Mouse (Mus musculus) urinary bladder, postnatal 4 days (tissue): ENCODE results near the gene Vezf1.
"Not testable (repeated sequence)": the region's sequence is repeated elsewhere in the genome, so short reads cannot be mapped to it uniquely, and the experiment has no call there.

Source experiments
- DNase-seq, 2 experiments: peaks; one replicate each; pipeline ENCODE4 v3.0.0; 2021 to 2022; ENCODE audit warnings: low spot score in 2 of 2

The Vezf1 gene

DNA sequence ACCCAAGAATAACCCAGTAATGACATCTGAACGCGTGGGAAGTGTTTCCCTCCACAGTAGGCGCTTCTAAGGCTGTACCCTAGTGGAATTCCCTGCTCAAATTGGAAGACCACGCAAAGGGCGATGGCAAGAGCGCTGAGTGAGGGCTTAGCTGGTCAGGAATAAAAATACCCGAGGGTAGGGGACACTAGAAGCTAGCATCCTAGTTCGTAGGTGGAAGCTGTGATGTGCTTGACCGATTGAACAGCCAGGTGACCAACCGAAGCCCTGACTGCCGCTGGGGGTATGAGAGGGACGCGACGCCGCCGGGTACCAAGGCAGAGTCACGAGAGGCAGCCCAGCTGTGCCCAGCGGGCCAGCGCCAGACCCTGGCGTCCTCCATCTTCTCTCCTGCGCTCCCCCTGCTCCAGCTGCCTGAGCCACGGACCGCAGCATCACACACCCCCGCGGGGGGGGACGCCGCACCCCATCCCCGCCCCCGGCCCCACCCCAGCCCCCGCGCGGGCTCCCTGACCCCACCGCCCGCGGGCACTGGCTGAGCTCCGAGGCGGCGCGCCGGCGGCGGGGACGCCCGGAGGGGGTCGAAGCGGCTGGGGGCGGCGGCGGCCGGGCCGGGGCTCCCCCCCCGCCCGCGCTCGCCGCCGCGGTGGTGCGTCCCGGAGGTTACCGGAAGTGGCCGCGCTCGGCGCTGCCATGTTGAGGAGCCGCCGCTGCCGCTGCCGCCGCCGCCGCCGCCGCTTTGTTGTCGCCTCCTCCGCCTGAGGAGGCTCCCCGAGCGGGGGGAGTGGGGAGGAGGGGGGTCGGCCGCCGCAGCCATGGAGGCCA, at the start of gene Vezf1:
TSS of gene Vezf1 (plus strand) at position 694 of the 825 bp plus-strand sequence.
- DNase-seq = peak; percentile 73 to 82

DNA sequence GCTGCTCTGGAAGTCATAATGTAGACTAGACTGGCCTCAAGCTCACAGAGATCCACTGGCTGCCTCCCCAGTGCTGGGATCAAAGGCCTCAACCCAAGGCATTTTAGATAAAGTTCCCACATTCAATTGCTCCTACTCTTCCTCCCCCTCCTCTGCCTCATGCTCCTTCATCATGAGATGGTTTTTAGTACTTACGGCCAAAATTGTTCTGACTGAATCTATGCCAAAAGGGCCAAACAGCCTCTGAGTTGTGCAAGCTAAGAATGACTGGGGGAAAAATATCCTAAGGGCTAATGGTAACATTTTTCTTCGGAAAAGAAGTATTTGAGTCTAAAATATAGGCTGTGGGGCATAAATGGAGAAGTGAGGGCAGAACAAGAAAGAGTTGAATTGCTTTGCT, 44.1 kb upstream of the Vezf1 start:
- DNase-seq = no peak

DNA sequence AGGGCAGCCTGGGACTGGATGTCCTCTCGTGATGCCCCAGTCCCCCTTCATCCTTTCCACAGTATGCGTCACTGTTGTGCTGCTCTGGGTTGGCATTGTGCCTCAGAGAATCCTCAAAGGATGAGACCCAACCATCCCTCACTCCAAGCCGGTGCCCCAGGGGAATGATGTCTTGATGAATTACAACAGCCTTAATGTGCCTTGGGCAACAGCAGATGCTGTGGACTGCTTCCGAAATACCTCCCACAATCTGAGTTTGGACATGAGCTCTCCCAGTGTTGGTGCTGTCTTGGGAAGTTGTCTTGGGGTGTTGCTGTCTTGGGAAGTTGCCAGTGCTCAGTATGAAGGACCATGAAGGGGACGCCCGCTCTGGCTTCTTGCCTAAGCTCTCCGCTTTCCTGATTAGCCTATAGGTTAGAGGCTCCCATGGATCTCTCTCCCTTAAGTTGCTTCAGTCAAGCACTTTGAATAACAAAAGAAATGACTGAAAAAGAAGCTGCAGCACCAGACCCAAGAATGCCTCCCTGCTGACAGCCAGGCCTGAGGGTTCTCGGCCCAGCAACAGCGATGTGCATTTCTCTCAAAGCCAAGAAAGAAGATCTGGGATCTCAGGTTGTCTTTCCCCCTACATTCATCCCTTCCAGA, 40.6 kb upstream of the Vezf1 start:
- no peak for DNase-seq

DNA sequence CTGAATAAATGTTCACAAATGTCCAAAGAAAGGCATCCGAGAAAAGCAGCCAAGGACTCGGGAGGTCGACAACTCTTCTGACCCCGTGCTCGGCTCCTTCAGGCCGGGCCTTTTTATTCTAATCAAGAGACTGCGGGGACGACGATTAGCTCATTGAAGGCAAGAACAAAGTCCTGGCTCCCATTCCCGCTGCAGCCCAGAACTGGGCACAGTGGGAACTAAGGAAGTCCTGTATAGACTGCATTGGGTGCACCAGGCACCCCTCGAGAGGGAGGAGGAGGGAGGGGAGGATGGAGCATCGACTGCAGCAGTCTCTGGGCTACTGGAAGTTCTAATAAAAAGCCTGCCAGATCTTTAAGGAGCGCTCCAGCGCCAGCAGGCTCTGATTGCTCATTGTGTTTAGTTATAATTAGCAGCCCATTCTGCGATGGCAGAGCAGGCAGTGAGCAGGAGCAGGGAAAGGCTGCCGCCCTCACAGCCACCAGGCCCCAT, 39.8 kb upstream of the Vezf1 start:
- DNase-seq = no peak

DNA sequence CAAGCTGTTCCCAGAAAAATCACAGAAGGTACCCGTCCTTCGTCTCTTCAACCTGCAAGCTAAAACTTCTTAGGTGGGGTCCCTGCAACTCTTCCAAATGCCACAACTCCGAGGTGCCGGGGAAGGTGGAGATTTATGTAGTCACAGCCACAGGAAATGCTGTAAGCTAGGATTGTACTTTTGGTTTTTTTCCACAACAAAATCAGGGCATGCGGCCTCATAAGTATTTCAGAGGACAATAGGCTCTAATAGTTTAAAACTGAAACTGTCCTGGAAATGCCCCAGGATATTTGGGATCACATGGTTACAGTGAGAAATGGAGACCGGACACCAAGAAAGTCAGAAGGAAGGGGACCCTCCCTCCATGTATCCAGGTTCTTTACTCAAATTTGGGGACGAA, 37.9 kb upstream of the Vezf1 start:
- DNase-seq = no peak

DNA sequence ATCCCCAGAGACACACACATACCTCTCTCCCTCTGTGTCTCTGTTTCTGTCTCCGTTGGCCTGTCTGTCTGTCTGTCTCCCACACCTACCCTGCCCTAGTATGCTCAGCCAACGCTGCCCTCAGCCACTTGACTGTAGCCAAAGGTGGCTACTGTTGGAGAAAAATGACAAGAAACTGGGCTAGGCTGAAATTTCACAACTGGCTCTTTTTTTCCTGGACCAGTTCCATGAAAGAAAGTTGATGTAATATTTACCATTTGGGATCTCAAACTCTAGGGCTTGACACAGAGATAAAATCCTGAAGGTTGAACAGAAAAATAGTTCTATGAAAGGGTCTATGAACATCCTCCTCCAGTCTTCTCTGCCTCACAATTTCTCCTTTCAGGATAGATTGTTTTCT, 37.2 kb upstream of the Vezf1 start:
- no peak for DNase-seq

DNA sequence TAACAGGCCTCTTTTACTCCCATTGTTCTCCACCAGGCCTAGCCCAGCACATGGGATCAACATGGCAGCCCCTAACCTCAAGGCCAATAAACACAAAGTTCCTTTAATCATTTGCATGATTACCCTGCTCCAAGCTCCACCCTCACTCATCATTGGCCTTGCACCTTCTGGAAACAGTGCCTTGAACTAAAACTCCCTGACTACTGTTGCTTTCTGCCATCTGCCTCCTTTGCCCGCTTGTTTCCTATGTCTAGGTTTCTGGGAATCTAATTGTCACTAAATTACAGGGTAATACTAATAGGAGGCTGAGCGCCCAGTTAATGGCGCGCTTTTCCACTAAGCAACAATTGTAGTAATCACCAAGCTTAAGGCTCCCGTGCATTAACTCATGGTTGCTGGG, 36.3 kb upstream of the Vezf1 start:
- no peak for DNase-seq

DNA sequence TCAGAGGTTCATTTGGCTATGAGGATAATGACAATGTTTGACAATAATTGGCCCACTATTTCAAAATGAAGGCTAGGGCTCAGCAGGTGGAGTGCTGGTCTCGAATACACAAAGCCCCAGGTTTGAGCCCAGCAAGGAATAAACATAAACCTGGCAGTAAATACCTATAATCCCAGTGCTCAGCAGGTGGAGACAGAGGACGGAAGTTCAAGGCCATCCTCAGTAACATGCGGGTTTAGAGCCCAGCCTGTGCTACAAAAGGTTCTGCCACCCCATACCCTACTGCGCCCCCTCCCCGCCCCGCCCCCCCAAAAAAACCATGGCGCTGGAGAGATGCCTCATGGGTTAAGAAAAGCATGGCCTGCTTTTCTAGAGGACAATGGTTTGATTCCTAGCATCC, 32.1 kb upstream of the Vezf1 start:
- no peak for DNase-seq

DNA sequence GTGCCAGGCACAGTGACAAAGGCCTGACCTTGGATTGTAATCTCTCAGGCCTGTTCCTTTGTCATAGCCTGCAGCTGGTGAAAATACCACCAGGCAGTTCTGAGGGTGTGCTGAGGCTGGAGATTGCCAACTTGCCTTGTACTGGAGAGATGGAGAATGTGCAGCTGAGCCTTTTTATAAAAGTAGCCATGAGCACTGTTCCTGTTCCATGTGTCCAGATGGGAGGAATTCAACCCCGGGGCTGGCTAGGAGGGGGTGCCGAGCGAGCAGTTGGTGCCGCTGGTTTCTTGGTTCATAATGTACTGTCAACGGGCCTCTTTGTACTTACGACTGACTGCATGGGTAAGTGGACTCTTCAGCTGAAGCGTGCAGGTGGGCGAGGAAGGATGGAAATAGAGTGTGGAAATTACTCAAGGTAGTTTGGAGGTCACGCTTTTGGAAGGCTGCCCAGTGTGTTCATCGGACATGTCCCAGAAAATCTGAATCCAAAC, 31.3 kb upstream of the Vezf1 start:
- DNase-seq = no peak

DNA sequence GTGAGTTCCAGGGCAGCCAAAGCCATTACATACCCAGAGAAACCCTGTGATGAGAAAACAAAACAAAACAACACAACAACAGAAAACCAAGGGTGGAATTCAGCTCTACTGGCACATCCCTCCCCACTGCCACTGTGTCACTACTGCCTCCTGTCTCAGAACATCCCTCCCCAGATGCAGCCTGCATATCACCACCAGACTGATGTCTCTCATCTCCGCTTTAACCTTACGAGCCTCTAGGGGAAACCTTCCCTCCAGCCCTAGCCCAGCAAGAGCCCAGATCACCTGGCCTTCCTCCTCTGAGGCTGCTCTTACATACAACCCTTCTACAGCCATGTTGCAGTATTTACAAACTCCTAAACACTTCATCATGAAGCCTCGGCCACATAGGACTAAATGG, 30.7 kb upstream of the Vezf1 start:
- DNase-seq = no peak

DNA sequence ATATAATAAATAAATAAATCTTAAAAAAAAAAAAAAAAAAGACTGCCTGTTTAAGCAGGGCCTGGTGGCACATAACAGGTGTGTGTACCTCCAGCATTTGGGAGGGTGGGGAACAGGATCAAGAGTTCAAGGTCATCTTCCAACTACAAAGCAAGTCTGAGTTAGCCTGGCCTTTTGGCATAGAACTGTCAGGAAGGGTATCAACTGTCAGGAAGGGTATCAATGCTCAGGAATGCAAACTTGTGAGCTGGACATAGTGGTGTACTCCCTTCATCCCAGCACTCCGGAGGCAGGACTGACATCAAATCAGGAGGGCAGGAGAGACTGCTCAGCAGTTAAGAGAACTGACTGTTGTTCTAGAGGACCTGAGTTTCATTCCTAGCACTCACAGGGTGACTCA, 29.0 kb upstream of the Vezf1 start:
- DNase-seq = no peak

DNA sequence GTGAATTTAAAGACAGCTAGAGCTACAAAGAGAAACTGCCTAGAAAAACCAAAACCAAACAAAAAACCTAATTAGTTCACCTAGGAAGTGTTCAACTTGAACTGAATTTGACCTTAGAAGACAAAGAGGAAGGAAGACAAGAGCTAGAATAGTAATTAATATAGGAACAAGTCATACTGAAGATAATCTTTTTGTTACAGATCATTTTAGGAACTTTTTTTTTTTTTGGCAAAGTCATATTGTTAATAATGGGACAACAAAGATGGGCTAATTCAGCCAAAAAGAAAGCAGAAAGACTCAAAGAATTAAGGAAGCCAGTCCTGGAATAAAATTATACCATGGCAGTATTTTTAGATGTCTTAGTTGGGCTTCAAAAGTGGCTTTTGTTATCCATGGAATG, 23.8 kb upstream of the Vezf1 start:
- DNase-seq = no peak

DNA sequence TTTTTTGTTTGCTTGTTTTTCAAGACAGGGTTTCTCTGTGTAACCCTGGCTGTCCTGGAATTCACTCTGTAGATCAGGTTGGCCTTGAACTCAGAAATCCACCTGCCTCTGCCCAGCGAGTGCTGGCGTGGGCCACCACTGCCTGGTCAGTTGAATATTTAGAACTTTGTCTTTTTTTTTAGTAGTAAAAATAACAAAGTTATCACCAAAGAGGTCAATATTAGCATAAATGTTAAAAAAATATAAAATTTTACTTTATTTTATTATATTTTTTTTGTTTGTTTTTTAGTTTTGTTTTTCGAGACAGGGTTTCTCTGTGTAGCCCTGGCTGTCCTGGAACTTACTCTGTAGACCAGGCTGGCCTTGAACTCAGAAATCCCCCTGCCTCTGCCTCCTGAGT, 22.9 kb upstream of the Vezf1 start:
- DNase-seq = not testable (repeated sequence)

DNA sequence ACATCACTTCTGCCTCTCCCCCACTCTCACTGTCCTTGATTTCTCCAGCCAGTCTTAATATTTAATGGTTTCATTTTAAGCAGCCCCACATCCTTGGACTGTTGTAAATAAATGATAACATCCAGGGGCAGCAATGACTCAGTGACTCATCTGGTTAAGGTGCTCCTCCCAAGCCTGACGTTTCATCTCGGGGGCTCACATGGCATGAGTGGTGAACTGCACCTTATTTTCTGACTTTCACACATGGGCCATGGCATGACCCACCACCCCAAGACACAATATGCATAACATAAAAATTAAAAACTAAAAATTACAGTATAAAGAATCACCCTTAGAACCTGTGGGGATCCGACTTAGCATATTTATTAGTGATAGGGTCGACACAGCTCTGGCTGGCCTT, 22.2 kb upstream of the Vezf1 start:
- no peak for DNase-seq

DNA sequence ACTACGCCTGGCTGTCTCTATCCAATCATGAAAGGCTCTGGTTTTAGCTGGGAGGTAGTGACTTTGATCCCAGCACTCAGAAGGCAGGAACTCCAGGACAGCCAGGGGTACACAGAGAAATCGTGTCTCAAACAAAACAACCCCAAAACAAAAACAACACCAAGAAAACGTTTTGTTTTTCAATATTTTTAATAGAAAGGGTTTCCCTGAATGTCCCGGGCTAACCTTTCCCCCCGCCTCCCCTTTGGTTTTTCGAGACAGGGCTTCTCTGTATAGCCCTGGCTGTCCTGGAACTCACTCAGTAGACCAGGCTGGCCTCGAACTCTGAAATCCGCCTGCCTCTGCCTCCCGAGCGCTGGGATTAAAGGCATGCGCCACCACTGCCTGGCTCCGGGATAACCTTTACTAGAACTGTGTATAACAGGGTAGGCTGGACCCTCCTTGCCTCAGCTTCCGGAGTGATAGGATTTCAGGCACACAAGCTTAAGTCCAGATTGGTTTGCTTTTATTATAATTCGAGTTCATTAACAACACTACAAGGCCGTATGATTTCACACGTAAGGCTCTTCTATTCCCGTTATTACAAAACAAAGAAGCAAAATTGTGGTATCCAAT, 21.6 kb upstream of the Vezf1 start:
- no peak for DNase-seq

DNA sequence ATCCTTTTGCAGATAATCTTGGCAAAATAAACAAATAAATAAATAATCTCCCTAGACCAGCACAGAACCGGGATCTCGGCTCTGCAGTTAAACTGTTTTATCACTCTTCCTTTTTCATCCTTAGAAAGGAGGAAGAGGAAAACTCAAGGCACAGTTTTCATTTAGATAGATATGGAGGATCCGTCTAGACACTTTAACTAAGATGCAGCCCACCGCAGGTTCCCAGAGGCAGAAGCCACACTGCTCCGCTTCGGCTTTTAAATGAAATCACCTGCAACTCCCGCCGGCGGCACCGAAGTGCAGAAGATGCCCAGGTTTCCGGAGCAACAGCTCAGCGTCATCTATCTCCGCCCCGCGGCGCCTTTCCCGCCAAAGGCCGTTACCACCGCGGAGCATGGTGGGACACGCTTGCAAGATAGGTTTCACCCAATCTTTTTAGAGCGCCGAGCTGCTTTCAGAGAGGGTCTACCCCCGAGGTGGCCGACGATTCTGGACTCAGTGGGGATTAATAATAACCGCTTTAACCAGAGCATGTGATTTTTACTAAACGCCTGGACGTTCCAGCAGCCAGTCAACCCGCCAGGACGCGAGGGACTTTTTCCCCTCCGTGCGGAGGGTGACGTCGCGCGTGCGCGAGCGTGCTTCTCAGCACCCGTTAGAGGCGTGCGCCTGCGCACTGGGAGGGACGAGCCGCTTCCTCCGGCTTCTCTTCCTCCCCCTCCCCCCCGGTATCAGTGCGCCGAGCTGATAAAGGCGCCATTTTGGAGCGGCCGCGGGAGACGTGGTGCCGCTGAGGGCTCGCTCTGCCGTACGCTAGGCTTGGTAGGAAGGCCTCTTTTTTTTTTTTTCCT, 20.9 kb upstream of the Vezf1 start, which contains the start of gene Srsf1:
TSS of gene Srsf1 (plus strand) at position 430 of the 851 bp plus-strand sequence.
- peak; percentile 98 to 99 for DNase-seq

DNA sequence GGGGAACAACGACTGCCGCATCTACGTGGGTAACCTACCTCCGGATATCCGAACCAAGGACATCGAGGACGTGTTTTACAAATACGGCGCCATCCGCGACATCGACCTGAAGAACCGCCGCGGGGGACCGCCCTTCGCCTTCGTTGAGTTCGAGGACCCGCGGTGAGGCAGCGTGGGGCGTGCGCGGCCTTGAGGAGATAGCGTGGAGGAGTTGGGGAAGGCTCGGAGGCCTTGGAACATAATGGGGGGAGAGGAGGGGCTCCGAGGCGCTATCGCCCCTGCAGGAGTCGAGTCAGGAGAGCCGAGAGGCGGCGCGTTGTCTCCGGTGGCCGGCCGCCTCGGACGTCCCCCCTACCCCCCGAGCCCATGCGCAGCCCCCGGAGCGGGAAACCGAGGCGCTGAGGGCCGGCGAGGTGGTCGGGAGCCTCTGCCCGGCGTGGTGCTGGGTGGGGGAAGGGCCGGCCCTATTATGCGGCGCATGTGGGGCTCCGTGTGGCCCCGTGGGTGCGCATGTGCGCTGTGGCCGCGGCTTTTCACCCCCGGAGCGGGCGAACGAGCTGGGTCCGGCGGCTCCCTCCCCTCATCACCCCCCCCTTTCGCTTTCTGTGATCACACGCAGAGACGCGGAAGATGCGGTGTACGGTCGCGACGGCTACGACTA, 20.1 kb upstream of the Vezf1 start:
- peak; percentile 62 to 66 for DNase-seq

DNA sequence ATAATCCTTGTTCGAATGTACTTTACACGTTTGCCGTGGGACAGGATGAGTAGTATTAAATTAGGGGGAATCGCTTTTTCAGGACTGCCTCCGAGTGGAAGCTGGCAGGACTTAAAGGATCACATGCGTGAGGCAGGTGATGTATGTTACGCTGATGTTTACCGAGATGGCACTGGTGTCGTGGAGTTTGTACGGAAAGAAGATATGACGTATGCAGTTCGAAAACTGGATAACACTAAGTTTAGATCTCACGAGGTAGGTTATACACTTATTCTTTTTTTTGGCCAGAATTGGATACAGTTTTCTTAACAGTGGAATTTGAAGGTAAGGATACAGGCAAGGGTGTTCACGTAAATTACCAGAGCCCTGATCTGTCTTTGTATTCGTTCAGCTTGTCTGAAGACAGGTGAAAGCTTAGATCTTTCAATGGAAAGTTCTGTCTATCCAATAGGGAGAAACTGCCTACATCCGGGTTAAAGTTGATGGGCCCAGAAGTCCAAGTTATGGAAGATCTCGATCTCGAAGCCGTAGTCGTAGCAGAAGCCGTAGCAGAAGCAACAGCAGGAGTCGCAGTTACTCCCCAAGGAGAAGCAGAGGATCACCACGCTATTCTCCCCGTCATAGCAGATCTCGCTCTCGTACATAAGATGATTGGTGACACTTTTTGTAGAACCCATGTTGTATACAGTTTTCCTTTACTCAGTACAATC, 19.0 kb upstream of the Vezf1 start:
- no peak for DNase-seq

DNA sequence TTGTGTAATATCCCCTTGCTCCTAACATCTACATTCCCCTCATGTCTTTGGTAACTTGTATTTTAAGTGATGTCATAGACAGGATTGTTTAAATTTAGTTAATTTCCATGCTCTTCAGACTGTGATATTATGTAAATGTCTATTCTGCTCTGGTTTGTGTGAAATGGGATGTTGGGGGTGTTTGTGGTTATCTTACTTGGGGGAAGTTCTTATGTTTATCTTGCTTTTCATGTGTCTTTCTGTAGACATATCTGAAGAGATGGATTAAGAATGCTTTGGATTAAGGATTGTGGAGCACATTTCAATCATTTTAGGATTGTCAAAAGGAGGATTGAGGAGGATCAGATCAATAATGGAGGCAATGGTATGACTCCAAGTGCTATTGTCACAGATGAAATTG, 18.3 kb upstream of the Vezf1 start:
- no peak for DNase-seq

DNA sequence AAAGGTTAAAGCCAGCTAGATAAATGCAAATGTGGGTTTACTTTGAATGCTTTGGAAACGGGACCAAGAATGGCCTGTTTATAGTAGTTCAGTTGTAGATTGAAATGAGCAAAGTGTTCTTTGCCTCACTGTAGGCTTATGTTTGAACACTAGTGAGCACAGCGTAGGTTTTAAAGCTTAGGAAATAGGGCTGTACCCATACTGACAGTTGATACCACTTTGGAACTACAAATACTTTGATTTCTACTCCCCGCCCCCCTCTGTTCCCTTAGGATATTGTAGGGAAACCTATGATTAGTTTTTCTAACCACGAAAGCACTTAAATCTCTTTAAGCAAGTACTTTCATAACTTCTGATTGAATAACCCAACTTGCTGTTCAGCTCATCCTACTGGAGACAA, 15.4 kb upstream of the Vezf1 start:
- no peak for DNase-seq
